Mouse (Mus musculus) thymus, adult 2 months (tissue): Measurements from ENCODE around the gene Mfsd4a.

Experiments used
- CTCF ChIP-seq: fragments of 200-500 bp; IDR thresholded peaks from 2 replicates; pipeline ENCODE4 v1.5.1; 2012; ENCODE audit warnings: mild to moderate bottlenecking, control low read depth, low read length, moderate library complexity, borderline replicate concordance; ENCODE audit not compliant: control insufficient read depth, poor library complexity, insufficient read depth; ENCODE audit errors: extremely low read depth
- POLR2A ChIP-seq: fragments of 200-500 bp; IDR thresholded peaks from 2 replicates; pipeline ENCODE4 v1.6.1; 2012; ENCODE audit warnings: mild to moderate bottlenecking, low read length, control low read depth, moderate library complexity; ENCODE audit not compliant: control insufficient read depth, poor library complexity, insufficient read depth; ENCODE audit errors: extremely low read depth

DNA sequence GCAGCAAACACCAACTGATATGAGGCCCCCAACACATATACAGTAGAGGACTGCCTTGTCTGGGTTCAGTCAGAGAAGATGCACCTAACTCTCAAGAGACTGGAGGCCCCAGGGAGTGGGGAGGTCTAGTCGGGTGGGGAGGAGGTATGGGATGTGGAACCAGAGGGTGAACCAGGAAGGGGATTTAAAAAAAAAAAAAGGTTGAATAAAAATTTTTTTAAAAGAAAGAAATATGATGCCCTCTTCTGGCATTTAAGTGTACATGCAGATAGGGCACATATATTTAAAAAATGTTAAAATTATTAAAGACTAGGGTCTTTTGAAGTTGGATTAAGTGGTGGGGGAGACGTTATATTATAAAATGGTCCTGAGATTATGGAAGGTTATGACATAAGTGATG, 41.5 kb upstream of the Mfsd4a start:
- TF ChIP-seq CTCF (no peak), POLR2A (no peak)
